Mouse (Mus musculus): ENCODE results near the gene Cyp1a1.

DNA sequence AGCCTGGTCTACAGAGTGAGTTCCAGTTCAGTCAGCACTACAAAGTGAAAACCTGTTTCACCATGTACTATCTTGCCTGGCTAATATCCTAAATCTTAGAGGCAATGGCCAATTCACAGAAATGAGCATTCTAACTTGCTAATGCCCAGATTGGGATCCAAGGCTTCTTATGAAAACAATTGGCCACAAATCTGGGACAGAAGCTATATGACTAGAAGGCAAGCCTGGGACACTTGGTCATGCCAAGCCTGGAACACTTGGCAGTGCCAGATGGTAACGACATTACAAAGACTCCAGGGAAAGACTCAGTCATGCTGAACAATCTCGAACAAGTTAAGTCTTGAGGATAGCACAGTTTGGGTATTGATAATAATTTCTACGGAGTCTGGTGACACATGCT, 18.8 kb downstream of the Cyp1a1 start:
- no peak for TF ChIP-seq CTCF (IDR thresholded peaks at IDR 0.05; ENCODE audit: extremely low read depth, insufficient read depth, insufficient read length, insufficient replicate concordance)
- TF ChIP-seq POLR2A (IDR thresholded peaks at IDR 0.05; ENCODE audit: low read depth, low read length) = no peak
